Mouse (Mus musculus): Measurements from ENCODE around the gene Prpsap1.
A peak's percentile ranks its signal among the peaks of the same experiment; 100 is the strongest.
"Not testable (repeated sequence)": the region's sequence is repeated elsewhere in the genome, so short reads cannot be mapped to it uniquely, and the experiment has no call there.

Gene Prpsap1

DNA sequence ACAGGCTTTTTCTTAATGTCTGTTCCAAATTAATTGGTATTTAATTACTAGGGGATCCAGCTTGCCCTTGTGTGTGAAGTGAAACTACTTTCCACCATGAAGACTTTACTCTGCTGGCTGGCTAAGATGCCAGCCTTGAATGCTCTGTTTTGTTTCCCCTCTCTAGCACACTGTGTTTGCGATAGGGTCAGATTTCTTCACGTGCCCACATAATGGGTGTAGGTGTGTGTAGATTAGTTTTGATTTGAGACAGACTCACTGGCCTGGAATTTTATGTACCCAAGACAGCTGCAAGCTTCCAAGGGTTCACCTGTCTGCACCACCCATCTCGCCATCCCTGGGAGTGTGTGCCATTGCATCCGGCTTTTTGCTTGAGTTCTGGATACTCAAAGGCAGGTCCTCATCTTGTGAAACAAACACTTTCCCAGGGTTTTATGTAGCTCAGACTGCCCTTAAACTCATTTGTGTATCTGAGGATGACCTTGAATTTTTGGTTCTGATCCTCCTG lies 19.6 kb upstream of the Prpsap1 start:
- DNase-seq: no peak

DNA sequence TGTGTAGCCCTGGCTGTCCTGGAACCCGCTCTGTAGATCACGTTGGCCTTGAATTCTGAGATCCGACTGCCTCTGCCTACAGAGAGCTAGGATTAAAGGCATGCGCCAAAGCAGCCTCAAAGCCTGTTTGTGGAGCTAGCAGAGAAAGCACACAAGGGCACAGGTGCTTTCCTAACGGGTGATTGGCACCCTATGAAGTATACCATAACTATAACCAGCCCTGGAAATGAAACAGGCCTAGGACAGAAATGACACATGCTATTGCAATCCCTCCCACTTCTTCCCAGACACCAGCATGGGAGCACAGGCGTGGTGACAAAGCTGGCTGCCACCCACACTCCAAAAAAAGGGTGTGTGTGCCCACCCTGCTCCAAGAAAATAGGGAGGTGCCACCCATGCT lies 19.0 kb upstream of the Prpsap1 start:
- DNase-seq: no peak

DNA sequence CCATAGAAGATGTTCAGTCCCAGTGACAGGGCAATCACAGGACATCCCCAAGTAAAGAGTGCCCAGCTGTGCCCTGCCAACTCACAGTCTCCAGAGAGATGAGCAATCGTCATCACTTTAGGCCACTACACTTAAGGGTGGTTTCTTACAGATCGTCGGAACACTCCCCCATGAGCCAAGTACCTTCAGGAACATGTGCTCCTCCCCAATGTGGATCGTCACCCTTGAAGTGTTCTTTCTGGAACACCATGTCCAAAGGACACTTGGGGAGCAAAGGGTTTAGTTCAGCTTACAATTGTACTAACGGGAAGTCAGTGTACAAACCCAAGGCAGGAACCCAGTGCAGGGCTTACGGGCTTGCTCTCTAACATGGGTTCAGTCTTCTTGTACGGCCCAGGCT lies 18.2 kb upstream of the Prpsap1 start:
- no peak for DNase-seq

DNA sequence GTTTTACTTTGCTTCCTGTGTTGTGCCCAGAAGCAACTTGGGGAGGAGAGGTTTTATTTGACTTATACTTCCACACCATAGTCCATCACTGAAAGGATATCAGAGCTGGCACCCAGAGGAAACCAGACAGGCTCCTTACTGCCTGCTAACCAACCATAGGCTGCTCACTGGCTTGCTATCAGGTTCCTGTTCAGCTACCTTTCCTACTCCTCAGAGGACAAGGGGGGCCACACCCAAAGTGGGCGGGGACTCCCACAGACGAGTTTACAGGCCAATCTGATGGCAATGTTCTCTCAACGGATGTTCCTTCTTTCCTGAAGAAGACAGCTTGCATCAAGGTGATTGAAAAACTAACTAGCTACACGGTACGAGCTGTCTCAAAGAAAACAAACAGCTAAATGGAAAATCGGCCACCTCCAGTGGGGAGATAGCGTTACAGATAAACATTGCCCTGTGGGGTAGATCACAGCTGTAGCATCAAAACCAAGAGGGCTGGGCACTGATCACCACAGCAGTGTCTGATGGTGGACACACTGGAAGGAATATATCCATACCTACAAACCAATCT lies 17.4 kb upstream of the Prpsap1 start:
- DNase-seq: no peak

DNA sequence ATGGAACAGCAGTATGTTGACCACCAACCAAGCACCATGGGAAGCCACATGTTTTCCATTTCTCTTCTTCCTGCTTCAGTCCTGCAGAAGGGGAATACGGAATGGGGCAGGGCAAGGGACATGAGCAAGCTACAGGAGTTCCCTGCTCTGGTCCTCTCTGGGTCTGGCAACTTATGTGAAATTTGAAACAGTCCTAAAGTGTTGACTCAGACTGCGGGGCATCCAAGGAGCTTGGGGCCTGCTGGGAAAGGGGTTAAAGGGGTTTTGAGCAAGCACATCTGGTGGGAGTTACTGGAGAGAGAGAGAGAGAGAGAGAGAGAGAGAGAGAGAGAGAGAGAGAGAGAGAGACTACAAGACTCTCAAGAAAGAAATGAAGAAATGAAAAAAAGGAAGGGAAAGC lies 14.7 kb upstream of the Prpsap1 start:
- peak; percentile 49 for DNase-seq

DNA sequence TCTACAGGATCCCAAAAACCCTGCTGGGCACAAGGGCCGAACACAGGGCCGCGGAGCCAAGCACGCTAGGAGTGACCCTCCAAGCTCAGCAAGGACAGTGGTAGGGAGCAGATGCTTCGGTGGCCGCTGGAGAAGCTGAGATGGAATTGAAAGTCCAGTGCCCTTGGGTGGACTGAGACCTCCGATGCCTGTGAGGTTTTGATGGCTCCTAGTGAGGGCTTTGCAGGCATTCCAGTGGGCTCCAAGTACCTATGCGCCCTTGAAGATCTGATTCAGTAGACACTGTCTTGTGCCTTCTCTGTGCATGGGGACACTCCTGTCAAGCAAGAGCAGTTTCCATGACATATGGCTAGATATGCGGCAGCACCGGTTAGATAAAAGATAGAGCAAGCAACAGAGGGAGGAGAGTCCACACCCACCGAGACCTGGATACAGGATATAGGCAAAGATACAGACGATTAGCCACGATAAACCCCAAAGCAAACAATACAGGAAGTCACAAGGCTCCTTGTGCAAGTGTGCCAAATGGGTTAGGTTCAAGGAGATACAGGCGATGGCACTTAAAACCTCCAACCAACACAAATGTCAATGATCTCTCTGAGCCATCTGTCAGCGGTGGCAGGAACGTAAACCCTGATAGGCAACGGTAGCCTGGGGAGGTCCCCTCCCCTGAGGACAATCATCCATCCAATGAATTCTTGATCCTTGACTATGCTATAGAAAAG lies 12.3 kb upstream of the Prpsap1 start:
- no peak for DNase-seq

DNA sequence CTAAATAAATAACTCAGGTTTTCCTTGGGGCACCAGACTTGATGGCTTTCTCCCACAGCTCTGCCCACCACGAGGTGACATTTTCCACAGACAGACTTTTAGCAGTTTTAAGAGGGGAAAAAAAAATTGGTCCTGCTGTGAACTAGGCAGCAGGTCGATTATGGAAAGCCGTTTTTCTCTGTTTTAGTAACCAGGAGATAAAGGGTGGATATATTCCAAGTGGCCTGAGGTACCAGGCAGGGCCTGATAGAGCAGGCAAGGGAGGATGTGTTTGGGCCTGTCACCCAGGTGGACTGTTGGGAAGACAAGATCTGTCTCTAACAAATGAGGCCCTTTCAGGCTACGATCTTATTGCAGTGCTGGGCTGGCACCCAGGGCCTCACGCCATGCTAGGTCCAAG lies 11.6 kb upstream of the Prpsap1 start:
- no peak for DNase-seq

DNA sequence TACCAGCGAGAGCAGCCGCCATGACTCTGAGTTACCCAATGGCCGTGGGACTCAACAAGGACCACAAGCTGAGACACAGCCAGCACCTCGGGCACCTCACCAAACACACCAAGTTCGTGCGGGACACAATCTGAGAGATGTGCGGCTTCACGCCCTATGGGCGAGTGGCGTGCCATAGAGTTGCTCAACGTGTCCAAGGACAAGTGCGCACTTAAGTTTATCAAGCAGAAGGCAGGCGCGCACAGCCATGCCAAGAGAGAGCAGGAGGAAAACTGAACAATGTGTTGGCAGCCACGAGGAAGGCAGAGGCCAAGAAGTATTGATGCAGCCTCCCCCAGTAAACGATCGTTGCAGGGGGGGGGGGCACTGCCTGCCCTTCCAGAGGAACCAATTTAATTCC lies 10.5 kb upstream of the Prpsap1 start:
- no peak for DNase-seq

DNA sequence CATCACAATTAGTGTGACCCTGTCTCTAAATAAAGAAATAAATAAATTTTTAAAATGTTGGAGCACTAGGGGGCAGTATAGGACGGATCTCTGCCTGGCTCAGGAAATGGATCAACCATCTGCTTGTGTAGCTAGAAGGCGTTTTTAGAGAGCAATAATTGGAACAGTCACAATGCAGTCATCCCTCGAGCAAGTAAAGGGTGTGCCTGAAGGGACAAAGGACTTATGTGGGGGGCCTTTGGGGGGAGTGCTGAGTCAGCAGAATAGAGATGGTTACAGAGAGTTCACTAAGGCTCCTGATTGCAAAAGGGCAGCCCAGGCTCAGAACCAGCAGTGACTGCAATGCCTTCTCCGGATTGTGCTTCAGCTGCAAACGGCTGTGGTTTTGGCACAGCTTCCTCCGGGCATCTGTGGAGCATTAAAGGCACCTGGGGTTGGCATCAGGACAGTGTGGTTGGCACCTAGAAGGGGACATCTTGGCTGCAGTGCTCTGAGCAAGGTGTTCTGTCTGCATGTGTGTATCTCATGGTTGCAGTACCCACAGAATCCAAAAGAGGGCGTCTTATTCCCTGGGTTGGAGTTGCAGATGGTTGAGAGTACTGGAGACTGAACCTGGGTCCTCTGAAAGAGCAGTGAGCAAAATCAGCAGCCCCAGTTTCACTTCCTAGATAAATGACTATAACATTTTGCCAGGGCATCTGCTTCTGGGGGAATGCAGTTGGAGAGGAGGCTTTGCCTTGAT lies 7.2 kb upstream of the Prpsap1 start:
- DNase-seq: peak; percentile 74

DNA sequence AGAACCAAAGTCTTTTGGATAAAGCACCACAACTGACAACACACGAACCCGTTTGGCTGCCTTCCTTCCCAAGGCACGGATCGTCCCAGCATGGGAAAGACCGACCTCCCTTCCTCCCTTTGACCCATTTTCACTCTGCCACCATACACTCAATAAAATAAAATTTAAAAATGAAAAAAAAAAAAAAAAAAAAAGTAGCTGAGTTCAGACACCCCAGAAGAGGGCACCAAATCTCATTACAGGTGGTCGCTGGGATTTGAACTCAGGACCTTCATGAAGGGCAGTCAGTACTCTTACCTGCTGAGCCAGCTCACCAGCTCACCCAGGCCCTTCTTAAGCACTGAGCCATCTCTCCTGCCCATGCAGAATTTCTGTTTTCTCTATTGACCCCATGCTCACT lies 5.0 kb upstream of the Prpsap1 start:
- no peak for DNase-seq

DNA sequence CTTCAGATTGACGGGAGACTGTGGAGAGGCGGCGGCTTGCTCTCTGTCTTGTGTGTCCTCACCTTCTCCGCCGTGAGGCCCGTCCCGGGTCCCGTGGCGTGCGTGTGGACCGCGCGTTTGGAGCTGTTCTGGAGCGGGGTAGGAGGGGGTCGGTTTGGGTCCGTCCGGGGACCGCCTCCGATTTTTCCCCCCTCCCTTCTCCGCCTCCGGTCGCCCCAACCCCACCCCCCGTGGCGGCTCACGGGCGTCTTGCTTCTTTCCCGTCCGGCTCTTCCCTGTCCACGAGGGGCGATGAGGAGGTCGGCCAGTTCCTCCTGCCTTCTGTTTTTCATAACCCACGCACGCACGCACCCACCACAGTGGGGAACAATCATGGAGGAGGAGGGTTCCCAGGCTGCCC lies 4.6 kb upstream of the Prpsap1 start:
- DNase-seq: no peak

DNA sequence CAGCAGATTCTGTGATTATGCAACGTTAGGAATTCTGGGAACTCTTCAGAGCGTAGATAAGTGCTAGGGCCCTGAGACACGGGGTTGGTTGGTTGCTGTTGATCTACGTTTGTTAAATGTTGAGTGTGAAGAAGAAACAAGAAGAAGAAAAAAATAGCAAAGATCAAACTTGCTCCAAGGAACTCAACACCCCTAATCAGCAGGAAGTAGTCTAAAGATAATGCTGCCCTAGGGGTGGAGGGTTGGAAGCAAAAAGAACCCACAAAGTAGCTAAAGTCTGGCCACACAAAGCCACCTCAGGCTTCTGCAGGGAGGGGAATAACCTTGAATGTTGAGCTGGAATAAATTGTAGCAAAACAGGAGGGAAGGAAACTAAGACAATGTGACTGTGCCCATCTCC lies 3.3 kb upstream of the Prpsap1 start:
- no peak for DNase-seq

DNA sequence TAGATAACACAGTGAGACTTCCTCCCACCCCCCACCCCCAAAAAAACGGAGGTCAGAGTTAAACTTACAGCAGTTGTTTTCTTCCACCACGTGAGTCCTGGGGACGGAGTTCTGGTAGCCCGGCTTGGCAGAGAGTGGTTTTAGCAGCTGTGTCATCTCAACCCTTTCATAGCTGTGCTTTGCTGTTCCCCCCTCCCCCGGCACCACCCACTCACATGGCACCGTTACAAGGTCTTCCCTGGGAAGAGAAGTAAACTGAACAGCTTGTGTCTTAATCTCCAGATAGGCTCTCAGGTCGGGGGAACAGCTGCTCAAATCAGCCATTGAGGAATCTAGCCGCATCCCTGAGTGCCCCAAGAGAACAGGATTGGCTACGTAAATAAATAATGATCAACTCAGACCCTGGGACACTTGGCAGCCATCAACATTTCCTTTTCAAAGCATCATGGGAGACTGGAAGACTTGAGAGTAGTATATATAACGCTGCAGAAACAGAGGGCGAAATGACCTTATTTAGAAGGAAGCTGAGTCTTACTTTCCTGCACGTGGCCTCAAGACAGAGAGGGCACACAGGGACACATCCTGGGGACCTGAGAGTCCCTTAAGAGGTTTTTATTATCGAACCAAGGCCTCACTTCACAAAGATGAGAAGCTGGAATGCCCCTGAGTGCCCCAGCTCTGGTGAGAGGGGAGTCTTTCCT lies 622 bp upstream of the Prpsap1 start:
- DNase-seq: peak; percentile 24

DNA sequence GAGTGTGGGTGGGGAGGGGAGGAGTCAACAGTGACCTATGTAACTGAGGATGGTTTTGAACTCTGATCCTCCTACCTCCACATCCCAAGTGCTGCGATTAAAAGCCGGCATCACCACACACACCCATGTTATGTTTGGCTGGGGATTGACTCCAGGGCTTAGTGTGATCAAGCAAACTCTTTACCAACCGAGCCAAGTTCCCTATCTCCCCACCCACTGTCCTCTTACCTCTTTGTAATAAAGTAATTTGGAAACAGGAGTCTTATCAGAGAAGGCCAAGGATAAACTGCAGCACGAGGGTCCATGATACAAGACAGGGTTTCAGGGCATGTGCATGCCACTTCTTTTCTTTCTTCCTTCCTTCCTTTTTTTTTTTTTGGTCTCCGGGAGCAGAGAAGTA lies 811 bp downstream of the Prpsap1 start:
- no peak for DNase-seq

DNA sequence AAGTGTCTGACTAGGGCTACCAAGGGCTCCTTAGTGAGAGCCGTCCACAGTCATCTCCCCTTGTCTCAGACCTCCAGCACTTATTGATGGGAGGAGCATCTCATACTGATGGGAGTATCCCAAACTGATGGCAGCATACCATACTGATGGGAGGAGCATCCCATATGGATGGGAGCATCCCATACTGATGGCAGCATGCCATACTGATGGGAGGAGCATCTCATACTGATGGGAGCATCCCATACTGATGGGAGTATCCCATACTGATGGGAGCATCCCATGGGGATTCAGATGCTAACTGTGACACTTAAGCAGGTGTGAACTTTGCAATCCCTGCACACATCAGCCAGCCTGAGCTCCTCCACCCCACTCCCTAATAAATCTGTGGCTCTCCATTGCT lies 1.5 kb downstream of the Prpsap1 start:
- not testable (repeated sequence) for DNase-seq

DNA sequence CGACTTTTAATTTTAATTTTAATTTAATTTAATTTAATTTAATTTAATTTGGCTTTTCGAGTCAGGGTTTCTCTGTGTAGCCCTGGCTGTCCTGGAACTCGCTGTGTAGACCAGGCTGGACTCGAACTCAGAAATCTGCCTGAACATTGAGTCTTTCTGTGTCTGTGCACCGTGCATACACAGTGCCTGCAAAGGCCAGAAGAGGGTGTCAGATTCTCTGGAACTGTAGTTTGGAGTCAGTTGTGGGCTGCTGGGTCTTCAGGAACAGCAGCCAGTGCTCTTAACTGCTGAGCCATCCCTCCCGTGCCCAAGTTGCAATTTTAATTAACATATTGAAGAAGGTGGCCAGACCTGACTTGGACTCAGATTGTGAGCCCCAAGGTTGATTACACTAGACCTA lies 2.7 kb downstream of the Prpsap1 start:
- no peak for DNase-seq

DNA sequence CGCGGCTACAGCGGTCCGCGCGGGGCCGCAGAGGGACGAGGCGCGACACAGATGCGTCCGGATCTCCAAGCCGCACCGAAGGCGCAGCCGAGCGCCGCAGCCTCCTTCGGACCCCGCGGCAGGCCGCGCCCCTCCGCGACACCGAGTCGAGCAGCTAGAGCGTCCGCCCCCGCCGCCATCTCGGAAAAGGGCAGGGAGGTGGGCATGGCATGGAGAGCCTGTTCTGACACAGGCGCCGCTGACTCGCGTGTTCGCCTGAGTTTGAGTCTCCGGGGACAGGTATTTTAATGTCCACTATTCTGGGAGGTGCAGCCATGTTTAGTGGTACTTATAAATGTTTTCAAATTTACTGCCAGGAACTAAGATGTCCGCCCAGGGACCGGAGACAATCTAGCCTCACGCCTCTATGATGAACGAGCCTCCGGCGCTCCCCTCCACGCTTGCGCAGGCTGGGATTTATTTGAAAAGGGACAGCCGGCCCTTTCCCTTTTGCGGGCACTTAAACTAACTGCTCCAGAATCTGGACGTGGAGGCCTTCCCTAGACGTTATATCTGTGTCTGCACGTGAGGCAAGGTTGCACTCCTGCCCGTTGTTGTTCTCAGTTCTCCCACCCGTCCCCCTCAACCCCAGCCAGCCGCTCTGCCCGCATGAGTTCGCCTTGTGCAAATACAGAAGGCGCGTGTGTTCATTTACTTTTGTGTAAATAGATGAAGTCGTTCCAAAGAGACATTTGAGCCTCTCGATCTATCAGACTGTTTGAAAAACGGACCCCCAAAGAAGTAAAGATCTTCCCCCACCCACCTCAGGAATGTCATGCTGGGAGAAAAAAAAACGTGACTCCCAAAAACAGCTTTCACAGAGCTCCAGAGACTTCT lies 3.5 kb downstream of the Prpsap1 start:
- DNase-seq: peak; percentile 94

DNA sequence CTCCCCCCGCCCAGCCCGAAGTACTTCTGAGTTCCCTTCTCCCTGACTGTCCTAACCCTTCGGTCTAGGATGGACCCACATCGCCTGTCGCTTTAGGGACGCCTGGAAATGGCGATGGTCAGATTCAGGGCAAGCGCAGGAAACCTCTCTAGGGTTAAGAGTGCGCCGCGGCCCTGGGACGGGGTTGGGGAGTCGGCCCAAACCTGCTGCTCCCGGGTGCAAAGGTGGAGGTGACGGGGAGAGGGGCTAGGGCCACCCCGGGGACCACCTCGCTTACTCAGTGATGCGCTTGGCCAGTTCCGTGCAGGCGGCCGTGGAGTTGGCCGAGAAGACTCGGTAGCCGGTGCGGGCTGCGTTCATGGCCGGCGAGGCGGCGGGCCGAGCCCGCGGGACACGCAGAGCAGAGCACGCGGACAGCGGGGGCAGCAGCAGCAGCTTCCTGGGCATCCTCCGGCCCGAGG lies 4.2 kb downstream of the Prpsap1 start:
- DNase-seq: no peak

DNA sequence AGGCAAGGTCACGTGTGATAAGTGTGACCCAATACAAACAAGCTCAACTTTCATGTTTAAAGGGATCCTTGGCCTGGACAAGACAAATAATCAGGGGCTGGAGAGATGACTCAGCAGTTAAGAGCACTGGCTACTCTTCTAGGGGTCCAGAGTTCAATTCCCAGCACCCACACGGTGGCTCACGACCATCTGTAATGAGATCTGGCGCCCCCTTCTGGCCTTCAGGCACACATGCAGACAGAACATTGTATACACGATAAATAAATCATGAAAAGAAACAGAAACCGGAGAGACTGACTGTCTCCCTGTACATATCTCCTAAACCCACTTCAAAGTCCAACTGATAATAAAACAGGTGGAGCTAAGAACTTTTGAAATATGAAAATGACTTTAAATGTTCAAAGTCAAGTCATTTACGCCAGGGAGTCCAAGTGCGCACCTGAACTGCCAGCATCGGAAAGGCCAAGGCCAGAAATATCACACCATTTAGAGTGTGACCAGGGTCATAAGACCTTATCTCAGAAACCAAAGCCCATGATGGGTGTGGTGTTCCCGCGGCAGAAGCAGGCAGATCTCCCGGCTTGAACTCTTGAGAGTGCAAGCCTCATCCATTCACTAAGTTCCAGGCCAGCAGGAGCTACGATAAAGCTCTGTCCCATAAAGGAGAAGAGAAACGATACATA lies 5.2 kb downstream of the Prpsap1 start:
- DNase-seq: no peak

DNA sequence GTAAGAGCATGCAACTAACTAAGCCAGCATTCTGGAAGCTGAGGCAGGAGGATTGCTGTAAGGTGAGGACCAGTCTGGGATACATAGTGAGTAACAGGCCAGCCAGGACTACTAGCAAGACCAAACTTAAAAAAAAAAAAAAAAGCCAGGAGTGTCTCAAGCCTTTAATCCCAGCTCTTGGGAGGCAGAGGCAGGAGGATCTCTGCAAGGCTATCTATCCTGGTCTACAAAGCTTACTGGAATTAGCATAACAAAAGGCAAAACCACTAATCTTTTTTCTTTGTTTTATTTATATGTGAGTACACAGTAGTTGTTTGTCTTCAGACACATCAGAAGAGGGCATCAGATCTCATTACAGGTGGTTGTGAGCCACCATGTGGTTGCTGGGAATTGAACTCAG lies 5.8 kb downstream of the Prpsap1 start:
- DNase-seq: no peak

DNA sequence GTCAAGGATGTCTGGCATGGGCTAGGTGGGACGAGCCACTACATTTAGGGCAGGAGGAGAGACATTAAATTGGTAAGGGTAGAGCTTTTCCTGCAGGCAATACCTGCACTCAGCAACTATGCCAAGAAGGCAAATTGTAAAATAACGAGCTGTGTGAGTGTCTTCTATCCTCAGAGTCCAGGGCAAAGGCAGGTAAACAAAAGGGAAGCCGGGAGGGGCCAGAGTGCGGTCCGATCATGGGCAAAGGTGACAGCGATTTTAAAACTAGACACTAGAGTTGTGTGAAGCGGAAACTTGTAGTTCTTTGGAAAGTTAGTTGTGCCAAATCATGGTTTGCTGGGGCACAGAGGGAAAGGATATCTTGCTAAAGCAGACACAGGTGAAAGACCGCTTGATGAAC lies 9.7 kb downstream of the Prpsap1 start:
- no peak for DNase-seq

DNA sequence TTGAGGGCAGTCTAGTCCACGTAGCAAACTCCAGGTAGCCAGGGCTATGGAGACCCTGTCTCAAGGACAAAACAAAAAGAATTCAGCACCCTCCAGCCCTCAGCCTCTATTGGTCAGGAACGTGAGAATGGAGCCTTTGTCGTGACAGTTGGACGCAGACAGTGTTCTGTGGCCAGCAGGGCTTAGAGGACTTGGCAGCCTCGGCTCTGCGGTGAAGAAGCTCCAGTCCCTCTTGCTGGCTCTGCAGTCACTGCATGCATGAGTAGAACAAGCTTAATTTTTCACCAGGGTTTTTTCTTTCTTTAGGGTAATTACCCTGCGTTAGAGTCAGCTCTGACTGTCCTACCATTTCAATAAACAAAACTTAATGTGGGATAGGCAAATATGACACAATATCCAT lies 12.2 kb downstream of the Prpsap1 start:
- no peak for DNase-seq
